Mouse (Mus musculus) embryonic facial prominence, embryonic 15.5 days (tissue): ENCODE measurements around the gene Sec61b. TPM values are rescaled to one million over a fixed set of nuclear protein-coding genes. Genes with fewer than 3 reads are reported as not detected.
A peak's percentile ranks its signal among the peaks of the same experiment; 100 is the strongest.

Experiments
- ATAC-seq: fragments of 200-750 bp; cut with Nextera tagmentation; 2 replicates; pipeline ENCODE4 v1.8.0; 2017; ENCODE audit warnings: low read depth, moderate TSS enrichment; ENCODE audit not compliant: insufficient number of reproducible peaks, low FRiP score, low TSS enrichment
- H3K27ac ChIP-seq: fragments of 300-500 bp; sonication (generic); replicated peaks from 2 replicates; pipeline ENCODE4 v1.5.1; 2015; ENCODE audit warnings: mild to moderate bottlenecking, inconsistent platforms
- H3K27me3 ChIP-seq: fragments of 300-500 bp; sonication (generic); 2 replicates; pipeline ENCODE4 v1.6.1; 2015; ENCODE audit warnings: inconsistent platforms
- H3K36me3 ChIP-seq: fragments of 300-500 bp; sonication (generic); 2 replicates; pipeline ENCODE4 v1.6.1; 2015; ENCODE audit warnings: mild to moderate bottlenecking, inconsistent platforms
- H3K4me1 ChIP-seq: fragments of 300-500 bp; sonication (generic); 2 replicates; pipeline ENCODE4 v1.6.1; 2015; ENCODE audit warnings: inconsistent platforms
- H3K4me2 ChIP-seq: fragments of 300-500 bp; sonication (generic); replicated peaks from 2 replicates; pipeline ENCODE4 v1.6.1; 2015; ENCODE audit warnings: mild to moderate bottlenecking, inconsistent platforms
- H3K4me3 ChIP-seq: fragments of 300-500 bp; sonication (generic); replicated peaks from 2 replicates; pipeline ENCODE4 v1.5.1; 2015; ENCODE audit warnings: mild to moderate bottlenecking, inconsistent platforms
- H3K9ac ChIP-seq: fragments of 300-500 bp; sonication (generic); 2 replicates; pipeline ENCODE4 v1.6.1; 2015; ENCODE audit warnings: inconsistent platforms
- H3K9me3 ChIP-seq: fragments of 300-500 bp; sonication (generic); replicated peaks from 2 replicates; pipeline ENCODE4 v1.6.1; 2016; ENCODE audit warnings: inconsistent platforms
- WGBS: fragments of 180-500 bp; shearing (Covaris S2); methylation state at CpG from one replicate; pipeline ENCODE4 v1.1.7; 2015; 5-methylcytosine and 5-hydroxymethylcytosine counted together
- polyA plus RNA-seq: library from polyadenylated mRNA; unstranded; fragments of >200 nt; fragmentation: Nextera tagmentation; extraction: Ambion mirVana; gene quantifications from 2 replicates; pipeline ENCODE4 v1.2.1, GENCODE M21; 2015

Sec61b gene
- polyA plus RNA-seq, 1 experiment from 2014 or later, result 413 TPM

- Histone ChIP-seq H3K36me3 (no peaks in the 10 kb centered on the region), H3K27ac (no peak overlapping the region), H3K27me3 (no peaks in the 10 kb centered on the region), H3K4me2 (no peak overlapping the region), H3K4me1 (peaks cover 12% of the 10 kb centered on the region), H3K4me3 (no peak overlapping the region), H3K9ac (no peak overlapping the region), H3K9me3 (no peaks in the 10 kb centered on the region)
- WGBS, result 87% methylated on average over 11 of the region's 11 CpGs
- ATAC-seq, result no peak
Measured at GRCm38 (mm10) chr4:47440951-47441350, 33.5 kb upstream of the Sec61b start.

GRCm38 (mm10) chr4:47448526-47448925 lies 25.9 kb upstream of the Sec61b start:
- no peak for ATAC-seq
- Histone ChIP-seq H3K4me2 (no peak overlapping the region), H3K27me3 (no peaks in the 10 kb centered on the region), H3K27ac (no peak overlapping the region), H3K4me1 (no peaks in the 10 kb centered on the region), H3K9me3 (no peaks in the 10 kb centered on the region), H3K36me3 (no peaks in the 10 kb centered on the region), H3K4me3 (no peak overlapping the region), H3K9ac (no peak overlapping the region)
- 81% methylated on average over 3 of the region's 3 CpGs for WGBS

GRCm38 (mm10) chr4:47449116-47449515 lies 25.3 kb upstream of the Sec61b start:
- WGBS, result 37% methylated on average over 5 of the region's 5 CpGs
- no peak overlapping the region for H3K4me2 ChIP-seq
- H3K4me3 ChIP-seq, result no peak overlapping the region
- H3K27ac ChIP-seq, result no peak overlapping the region
- no peaks in the 10 kb centered on the region for H3K36me3 ChIP-seq
- H3K4me1 ChIP-seq, result no peaks in the 10 kb centered on the region
- no peak overlapping the region for H3K9ac ChIP-seq
- no peaks in the 10 kb centered on the region for H3K9me3 ChIP-seq
- H3K27me3 ChIP-seq, result no peaks in the 10 kb centered on the region
- no peak for ATAC-seq

- H3K4me1 ChIP-seq, result no peaks in the 10 kb centered on the region
- no peaks in the 10 kb centered on the region for H3K9me3 ChIP-seq
- no peak overlapping the region for H3K9ac ChIP-seq
- no peaks in the 10 kb centered on the region for H3K36me3 ChIP-seq
- no peak overlapping the region for H3K4me3 ChIP-seq
- H3K27ac ChIP-seq, result no peak overlapping the region
- H3K27me3 ChIP-seq, result no peaks in the 10 kb centered on the region
- no peak overlapping the region for H3K4me2 ChIP-seq
- ATAC-seq, result no peak
- 26% methylated on average over 18 of the region's 18 CpGs for WGBS
Measured at GRCm38 (mm10) chr4:47449586-47450522, 24.6 kb upstream of the Sec61b start.

GRCm38 (mm10) chr4:47467196-47467595 lies 7.3 kb upstream of the Sec61b start:
- no peak overlapping the region for H3K27ac ChIP-seq
- no peaks in the 10 kb centered on the region for H3K4me1 ChIP-seq
- H3K4me2 ChIP-seq, result no peak overlapping the region
- H3K9ac ChIP-seq, result no peak overlapping the region
- ATAC-seq, result no peak
- 93% methylated on average over 2 of the region's 2 CpGs for WGBS
- no peaks in the 10 kb centered on the region for H3K27me3 ChIP-seq
- H3K36me3 ChIP-seq, result peaks cover 51% of the 10 kb centered on the region
- no peak overlapping the region for H3K4me3 ChIP-seq
- peaks cover 16% of the 10 kb centered on the region; the same call in 1 of the 2 replicates for H3K9me3 ChIP-seq

- H3K9me3 ChIP-seq, result peaks cover 13% of the 10 kb centered on the region; the same call in 1 of the 2 replicates
- H3K4me1 ChIP-seq, result peaks cover 20% of the 10 kb centered on the region
- no peak for ATAC-seq
- H3K36me3 ChIP-seq, result peaks cover 62% of the 10 kb centered on the region
- peak overlapping the region; percentile 95 for H3K27ac ChIP-seq
- no peaks in the 10 kb centered on the region for H3K27me3 ChIP-seq
- 1% methylated on average over 10 of the region's 14 CpGs for WGBS
- H3K4me2 ChIP-seq, result peak overlapping the region; percentile 58
- H3K4me3 ChIP-seq, result peak overlapping the region; percentile 62
- peak overlapping the region; percentile 66 for H3K9ac ChIP-seq
Measured at GRCm38 (mm10) chr4:47473586-47473967, 881 bp upstream of the Sec61b start.

- peak overlapping the region; percentile 58 for H3K4me2 ChIP-seq
- peak overlapping the region; percentile 95 for H3K27ac ChIP-seq
- no peak for ATAC-seq
- H3K9me3 ChIP-seq, result 0 out of 2 replicates have a peak, but pooled peaks cover 3% of the 10 kb centered on the region
- WGBS, result 13% methylated on average over 31 of the region's 31 CpGs
- peak overlapping the region; percentile 62 for H3K4me3 ChIP-seq
- H3K36me3 ChIP-seq, result peaks cover 57% of the 10 kb centered on the region
- peaks cover 20% of the 10 kb centered on the region for H3K4me1 ChIP-seq
- peak overlapping the region; percentile 88 for H3K9ac ChIP-seq
- no peaks in the 10 kb centered on the region for H3K27me3 ChIP-seq
Measured at GRCm38 (mm10) chr4:47474730-47475643, 529 bp downstream of the Sec61b start.

- 89% methylated on average over 6 of the region's 6 CpGs for WGBS
- no peaks in the 10 kb centered on the region for H3K27me3 ChIP-seq
- H3K4me2 ChIP-seq, result no peak overlapping the region
- H3K4me1 ChIP-seq, result peaks cover 20% of the 10 kb centered on the region
- no peak overlapping the region for H3K27ac ChIP-seq
- H3K36me3 ChIP-seq, result peaks cover 56% of the 10 kb centered on the region
- H3K4me3 ChIP-seq, result no peak overlapping the region
- ATAC-seq, result no peak
- no peaks in the 10 kb centered on the region for H3K9me3 ChIP-seq
- H3K9ac ChIP-seq, result no peak overlapping the region
Measured at GRCm38 (mm10) chr4:47477539-47477938, 3.1 kb downstream of the Sec61b start.

GRCm38 (mm10) chr4:47480095-47480494 lies 5.6 kb downstream of the Sec61b start:
- peaks cover 74% of the 10 kb centered on the region for H3K36me3 ChIP-seq
- no peak for ATAC-seq
- 88% methylated on average over 13 of the region's 13 CpGs for WGBS
- no peak overlapping the region for H3K9ac ChIP-seq
- H3K4me3 ChIP-seq, result no peak overlapping the region
- no peak overlapping the region for H3K4me2 ChIP-seq
- H3K27ac ChIP-seq, result no peak overlapping the region
- H3K9me3 ChIP-seq, result no peaks in the 10 kb centered on the region
- peaks cover 12% of the 10 kb centered on the region for H3K4me1 ChIP-seq
- no peaks in the 10 kb centered on the region for H3K27me3 ChIP-seq

GRCm38 (mm10) chr4:47480576-47480975 lies 6.1 kb downstream of the Sec61b start:
- Histone ChIP-seq H3K27ac (no peak overlapping the region), H3K4me3 (no peak overlapping the region), H3K4me1 (peaks cover 8% of the 10 kb centered on the region; the same call in 1 of the 2 replicates), H3K27me3 (no peaks in the 10 kb centered on the region), H3K36me3 (peaks cover 74% of the 10 kb centered on the region), H3K4me2 (no peak overlapping the region), H3K9me3 (no peaks in the 10 kb centered on the region), H3K9ac (no peak overlapping the region)
- ATAC-seq, result no peak
- WGBS, result 98% methylated on average over 9 of the region's 9 CpGs

GRCm38 (mm10) chr4:47491243-47491642 lies 16.8 kb downstream of the Sec61b start:
- Histone ChIP-seq H3K36me3 (no peaks in the 10 kb centered on the region), H3K27me3 (no peaks in the 10 kb centered on the region), H3K27ac (no peak overlapping the region), H3K4me2 (no peak overlapping the region), H3K4me3 (no peak overlapping the region), H3K9me3 (no peaks in the 10 kb centered on the region), H3K9ac (no peak overlapping the region), H3K4me1 (no peaks in the 10 kb centered on the region)
- WGBS, result 83% methylated on average over 6 of the region's 6 CpGs
- ATAC-seq, result no peak
